Mouse (Mus musculus): Measurements from ENCODE around the gene Qrich2.

DNA sequence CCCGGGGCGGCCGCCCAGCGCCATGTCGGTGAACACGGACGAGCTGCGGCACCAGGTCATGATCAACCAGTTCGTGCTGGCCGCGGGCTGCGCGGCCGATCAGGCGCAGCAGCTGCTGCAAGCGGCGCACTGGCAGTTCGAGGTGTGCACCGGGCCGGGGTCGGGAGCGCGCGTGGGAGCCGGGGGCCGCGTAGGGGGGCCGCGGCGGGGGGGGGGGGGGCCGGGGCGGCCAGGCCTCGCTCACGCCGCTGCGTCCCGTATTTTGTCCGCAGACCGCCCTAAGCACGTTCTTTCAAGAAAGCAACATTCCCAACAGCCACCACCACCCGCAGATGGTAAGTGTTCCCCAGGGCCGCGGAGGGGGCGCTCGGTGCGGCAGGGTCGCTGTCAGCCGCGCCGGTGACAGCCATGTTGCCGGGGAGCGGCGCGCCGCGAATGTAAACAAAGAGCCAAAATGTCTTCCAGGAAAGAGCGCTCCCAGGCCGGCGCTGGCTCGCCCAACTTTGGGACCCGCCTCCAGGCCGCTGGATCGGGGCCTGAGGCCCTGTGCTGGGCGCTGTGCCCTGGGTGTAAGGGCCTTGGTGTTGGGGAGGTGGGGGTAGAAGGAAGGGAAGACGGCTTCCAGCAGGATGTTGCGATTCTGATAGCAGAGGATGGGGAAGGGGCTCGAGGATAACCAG, 31.6 kb downstream of the Qrich2 start:
- TF ChIP-seq CTCF (IDR thresholded peaks at IDR 0.05; ENCODE audit: low read depth) (peak; percentile 12; the same call in 1 of the 2 replicates), EP300 (optimal IDR thresholded peaks at IDR 0.05) (no peak)

Data from stomach, postnatal 0 days (tissue).